Mouse (Mus musculus): ENCODE measurements at regions not wholly inside any gene's neighbourhood (a gene's known extent, or its start where the extent isn't known, plus 50 kb on each side); places are given as distances from the start of the nearest gene placed in this dataset.

DNA sequence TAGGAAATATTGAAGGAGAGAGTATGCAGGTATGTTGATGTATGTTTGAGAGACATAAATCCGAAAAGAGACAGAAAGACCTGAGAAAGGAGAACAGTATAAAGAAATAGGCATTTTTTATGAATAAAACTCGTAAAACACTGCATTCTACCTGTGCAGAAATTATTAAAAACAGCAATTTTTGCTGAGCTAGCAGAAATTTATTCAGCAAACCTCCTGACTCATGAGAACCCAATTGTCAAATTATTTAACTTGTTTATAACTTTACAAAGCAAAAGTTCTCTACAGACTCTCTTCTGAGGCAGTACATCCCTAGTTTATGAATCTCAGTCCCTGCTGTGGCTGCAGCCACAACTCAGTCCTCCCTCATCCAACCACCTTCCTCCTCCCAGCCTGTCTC, 191.0 kb upstream of the Noct start:
- ATAC-seq = no peak

GRCm38 (mm10) chr3:51036700-51037306, 187.4 kb upstream of the Noct start:
- ATAC-seq = no peak

DNA sequence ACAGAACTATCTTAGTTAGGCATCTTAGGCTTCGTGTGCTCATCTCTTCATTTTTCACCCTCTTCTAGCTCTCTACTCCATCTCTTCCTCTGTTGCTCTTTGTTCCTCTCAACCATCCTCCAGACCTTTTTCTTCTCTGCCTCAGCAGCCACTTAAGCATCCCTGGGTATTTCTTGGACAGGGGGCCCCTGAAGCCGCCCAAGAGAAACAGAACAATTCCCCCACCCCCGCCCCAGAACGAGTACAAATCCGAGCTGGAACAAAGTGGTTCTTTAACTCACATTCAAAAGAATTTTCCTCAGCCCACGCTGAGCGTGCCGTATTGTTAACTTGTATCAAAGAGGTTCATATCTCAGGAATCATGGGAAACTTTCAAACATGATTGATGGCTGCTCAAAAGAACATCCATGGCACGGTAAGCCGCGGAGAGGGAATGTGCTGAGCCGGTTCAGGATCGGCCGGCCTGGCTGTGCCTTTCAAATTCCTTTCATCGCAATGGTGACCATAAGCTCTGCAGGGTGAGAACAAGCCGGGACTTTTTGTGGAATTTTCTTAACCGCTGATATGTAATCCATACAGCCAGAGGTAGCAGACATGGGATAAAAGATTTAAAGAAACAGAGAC, 181.9 kb upstream of the Noct start:
- ATAC-seq = no peak

DNA sequence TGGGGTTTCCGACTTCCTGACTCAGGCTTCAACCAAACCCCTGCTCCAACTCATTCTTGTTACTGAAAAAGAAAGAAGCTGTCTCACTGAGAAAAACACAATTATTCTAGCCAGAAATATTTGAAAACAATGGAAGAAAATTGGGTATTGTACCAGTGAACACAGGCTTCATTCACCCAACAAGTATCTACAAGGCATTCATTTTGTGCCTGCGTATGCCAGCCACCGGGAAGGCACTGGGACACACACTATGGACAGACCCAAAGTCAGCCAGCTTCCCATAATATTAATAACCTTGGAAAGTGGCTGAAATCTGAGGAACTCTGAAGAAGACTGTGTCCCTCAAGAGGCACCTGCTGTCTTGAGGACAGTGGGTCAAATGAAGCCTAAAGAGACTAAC, 175.5 kb upstream of the Noct start:
- no peak for ATAC-seq

- no peak for ATAC-seq
These were observed 174.1 kb upstream of the Noct start for GRCm38 (mm10) chr3:51050156-51050555.

DNA sequence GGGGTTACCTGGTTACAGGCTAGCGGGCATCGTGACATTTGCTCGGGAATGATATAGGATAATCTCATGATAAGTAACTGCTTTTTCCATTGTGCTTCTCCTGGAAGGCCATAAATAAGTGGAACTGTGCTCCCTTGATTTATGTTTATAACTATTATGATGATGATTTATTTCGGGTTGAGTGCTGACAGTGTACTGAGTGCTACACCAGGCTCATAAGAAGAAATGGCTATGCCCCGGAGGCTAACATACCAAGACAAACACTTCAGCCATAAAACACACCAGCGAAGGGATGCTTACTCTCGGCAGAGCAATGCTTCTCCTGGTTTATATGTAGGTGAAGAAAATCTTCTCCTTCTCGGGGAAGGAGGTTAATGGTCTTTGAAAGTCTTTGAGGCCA, 169.2 kb upstream of the Noct start:
- ATAC-seq = no peak

GRCm38 (mm10) chr3:51064201-51064600, 160.0 kb upstream of the Noct start:
- no peak for ATAC-seq

GRCm38 (mm10) chr3:51066373-51066772, 157.9 kb upstream of the Noct start:
- ATAC-seq = no peak

DNA sequence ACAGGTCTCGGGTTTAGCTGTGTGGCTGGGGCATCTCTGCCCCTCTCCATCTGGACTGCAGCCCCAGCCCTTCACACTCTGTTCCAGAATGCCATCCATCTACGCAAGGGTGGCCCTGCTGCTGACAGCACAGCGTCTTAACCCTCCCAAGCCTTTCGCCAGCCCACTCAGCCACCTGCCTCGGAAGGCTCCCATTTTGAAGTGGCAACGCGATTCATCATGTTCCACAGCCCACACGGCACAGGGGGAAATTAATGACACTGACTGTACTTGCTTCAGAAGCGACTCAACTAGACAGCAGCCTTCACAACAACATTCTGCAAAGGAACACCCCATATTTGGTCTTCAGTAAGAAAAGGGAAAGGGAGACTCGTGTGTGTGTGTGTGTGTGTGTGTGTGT, 151.8 kb upstream of the Noct start:
- no peak for ATAC-seq

GRCm38 (mm10) chr3:51073003-51073679, 151.1 kb upstream of the Noct start:
- ATAC-seq = no peak

DNA sequence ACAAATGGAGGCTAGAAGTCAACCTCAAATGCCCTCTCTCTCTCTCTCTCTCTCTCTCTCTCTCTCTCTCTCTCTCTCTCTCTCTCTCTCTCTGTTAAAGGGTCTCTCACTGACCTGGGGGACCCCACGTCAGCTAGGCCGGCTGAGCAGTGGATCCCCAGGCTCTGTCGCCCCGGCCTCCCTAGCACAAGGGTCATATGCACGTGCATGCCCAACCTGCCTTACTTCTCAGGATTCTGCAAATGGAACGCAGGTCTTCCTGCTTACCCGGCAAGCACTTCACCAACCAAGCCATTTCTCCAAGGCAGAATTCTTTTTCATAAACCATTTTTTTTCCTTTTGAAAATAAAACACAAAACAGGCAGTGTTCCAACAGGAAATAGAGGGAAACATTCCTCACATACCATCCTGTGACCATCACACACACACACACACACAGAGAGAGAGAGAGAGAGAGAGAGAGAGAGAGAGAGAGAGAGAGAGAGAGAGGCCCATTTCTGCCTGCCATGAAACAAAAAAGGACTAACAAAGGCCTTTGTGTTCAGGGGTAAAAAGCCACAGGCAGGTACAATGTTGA, 150.4 kb upstream of the Noct start:
- ATAC-seq = no peak

GRCm38 (mm10) chr3:51075219-51075920, 148.9 kb upstream of the Noct start:
- ATAC-seq = no peak

GRCm38 (mm10) chr3:51078459-51078858, 145.8 kb upstream of the Noct start:
- no peak for ATAC-seq

DNA sequence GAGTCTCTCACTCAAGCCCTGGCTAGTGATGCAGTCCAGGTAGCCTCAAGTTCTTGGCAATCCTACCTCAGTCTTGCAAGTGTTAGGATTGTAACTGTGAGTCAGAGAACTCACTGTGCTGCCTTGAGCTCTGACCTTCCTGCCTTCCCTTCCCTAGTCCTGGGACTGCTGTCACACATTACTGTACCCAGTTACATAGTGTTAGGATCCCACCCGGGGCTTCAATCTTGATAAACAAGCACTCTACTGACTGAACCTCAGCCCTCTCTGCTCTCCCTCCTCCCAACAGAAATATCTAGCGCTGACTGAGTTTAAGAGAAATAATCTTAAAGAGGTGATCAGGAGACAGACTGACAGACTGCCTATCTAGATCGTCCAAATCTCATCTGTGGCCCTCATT, 143.8 kb upstream of the Noct start:
- ATAC-seq = no peak

DNA sequence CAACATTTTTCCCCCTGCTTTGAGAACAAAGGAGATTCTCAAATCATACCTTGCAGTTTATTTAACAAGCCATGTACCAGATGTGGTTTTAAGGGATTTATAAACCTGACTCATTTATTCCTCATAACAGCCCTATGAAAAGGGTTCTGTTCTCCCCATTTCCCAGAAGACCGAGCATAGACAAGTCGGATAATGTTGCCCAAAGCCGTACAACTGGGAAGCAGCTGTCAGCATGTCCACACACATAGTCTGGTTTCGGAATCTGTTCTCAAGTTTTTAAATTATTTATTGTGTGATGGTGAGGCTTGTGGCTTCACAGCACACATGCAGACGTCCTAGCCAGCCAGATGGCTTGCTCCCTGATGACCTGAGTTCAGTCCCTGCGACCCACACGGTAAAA, 143.4 kb upstream of the Noct start:
- ATAC-seq = no peak

DNA sequence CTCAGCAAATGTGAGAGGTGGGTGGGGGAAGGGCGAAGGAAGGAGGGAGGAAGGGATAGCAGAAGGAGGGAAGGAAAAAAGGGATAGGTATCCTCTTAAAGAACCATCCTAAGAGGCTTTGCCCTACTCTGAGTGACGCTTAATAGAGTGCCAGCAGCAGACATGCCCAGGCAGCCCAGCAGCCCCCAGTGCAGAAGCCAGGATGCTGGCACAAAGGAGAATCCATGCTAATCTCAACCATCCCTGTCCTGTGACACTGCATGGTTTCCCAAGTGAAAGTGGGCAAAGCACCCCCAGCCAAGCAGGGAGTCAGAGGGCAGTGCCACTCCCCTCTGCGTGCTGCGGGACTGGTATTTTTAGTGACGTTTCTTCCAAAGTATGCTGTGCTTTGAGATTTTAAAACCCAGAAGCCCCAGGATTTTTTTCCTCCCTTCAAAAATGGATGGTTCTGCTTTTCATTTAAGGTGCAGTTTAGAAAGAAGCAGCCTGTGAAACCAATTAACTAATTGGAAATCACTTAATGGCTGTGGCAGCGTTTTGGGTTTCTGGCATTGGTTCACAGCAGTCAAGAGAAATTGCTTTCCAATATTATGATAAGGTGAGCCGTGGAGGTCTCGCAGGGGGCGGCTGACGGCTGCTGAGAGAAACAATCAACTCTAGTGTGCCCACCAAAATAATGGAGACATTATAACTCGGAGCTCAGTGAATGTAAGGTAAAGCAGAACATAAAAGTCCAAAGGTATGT, 141.2 kb upstream of the Noct start:
- ATAC-seq = no peak

DNA sequence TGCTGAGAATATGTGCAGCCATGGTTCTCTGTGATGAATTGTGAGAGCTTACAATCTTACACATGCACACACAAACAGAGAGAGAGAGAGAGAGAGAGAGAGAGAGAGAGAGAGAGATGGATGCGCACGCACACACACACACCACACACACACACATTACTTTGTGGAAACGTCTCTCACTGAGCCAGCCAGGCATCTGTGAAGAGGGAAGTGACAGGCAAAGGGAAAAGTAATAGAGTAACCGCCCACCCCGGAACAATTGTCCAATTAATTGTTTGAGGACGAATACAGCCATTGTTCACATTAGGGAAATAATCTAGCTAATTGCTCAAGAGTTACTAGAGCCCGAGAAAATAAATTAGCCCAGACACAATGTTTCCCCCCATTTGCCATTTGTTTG, 140.7 kb upstream of the Noct start:
- ATAC-seq = no peak

DNA sequence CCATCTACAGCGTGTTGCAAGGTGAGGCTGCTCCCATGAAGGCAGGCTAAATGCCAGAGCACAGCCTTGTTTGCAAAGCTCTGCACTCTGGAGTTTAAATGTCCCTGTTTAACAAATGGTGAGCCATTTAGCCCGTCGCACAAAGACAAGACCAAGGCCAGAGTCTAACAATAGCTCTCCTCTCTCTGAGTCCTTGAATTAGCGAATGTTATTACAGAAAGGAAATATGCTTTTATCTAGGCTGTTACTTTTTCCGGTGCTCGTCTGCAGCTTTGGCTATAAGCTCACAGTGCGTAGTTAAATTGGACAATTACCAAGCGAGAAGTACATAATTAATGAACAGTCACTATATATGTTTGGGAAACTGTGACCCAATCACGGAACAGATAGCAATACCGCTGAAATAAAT, 137.8 kb upstream of the Noct start:
- ATAC-seq = no peak

GRCm38 (mm10) chr3:51087076-51087475, 137.2 kb upstream of the Noct start:
- no peak for ATAC-seq

GRCm38 (mm10) chr3:51089036-51089669, 135.1 kb upstream of the Noct start:
- ATAC-seq = no peak

DNA sequence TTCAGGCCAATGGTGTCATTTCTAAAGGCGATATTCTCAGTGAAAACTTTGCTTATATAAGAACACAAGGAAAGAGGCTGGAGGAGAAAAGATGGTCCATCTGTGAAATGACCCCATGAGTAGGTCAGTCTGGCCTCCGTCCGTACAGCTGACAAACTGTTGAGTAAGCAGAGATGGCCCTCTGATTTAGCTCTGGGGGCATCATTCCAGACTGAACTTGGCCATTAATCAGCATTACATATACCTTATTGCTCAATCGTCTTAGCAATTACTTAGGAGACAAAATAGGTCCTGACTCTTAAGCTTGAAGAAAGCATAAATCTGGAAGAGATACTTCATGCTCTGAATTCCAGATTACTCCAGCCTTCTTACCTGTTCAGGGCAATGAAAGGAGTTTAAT, 132.8 kb upstream of the Noct start:
- ATAC-seq = no peak

Data from activated CD4-positive, CD25-positive, alpha-beta regulatory T cell, adult 4 months (primary cell).